Mouse (Mus musculus): ENCODE data around the gene 1700010B08Rik.

The 1700010B08Rik gene

GRCm38 (mm10) chr2:173744070-173744815, 25.0 kb downstream of the 1700010B08Rik start:
- Histone ChIP-seq H3K4me1 (replicated peaks; ENCODE audit: low read depth, low read length) (peaks cover 20% of the 10 kb centered on the region), H3K4me3 (replicated peaks; ENCODE audit: low read length) (no peak overlapping the region), H3K36me3 (ENCODE audit: insufficient read depth, low read length) (peaks cover 20% of the 10 kb centered on the region), H3K9me3 (ENCODE audit: low read length) (no peaks in the 10 kb centered on the region), H3K27me3 (ENCODE audit: insufficient read depth, low read length) (no peaks in the 10 kb centered on the region)
- no peak for TF ChIP-seq CTCF (conservative IDR thresholded peaks at IDR 0.05; ENCODE audit: low read length)
- no peak for TF ChIP-seq NANOG (IDR thresholded peaks at IDR 0.05; ENCODE audit: borderline replicate concordance, low read length)
- TF ChIP-seq POU5F1 (IDR thresholded peaks at IDR 0.05; ENCODE audit: borderline replicate concordance, low read length) = no peak

DNA sequence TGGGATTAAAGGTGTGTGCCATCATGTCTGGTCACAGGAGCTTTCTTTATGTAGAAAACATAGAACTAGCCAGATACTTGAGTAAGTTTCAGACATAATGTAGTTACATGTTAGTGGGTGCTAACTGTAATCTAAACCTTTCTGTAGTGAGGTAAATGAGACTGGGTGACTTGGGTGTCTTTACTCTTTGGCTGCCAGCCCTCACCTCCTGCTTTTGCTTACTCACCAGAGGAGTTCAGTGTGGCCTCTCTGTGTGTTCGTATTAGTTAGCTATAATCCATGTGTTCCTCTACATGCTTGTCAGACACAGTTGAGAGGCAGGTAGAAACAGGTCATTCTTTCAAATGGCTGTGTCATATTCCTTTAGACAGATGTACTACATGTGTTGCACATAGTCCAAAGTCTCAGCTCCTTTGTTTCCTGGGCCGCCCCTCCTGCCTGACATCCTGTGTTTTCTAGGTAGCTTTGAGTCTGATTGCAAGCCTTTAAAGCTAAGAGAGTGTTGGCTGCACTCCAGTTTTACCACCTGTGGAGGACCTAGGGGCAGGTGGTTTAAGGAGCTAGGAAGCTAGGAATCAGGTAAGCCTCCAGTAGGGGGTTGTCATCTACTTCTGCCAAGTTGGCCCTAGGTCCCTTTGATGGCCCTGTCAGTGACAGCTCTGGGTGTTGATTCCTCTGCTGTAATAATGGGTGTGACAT, 29.9 kb downstream of the 1700010B08Rik start:
- no peaks in the 10 kb centered on the region for H3K9me3 ChIP-seq (ENCODE audit: low read length)
- no peaks in the 10 kb centered on the region for H3K27me3 ChIP-seq (ENCODE audit: insufficient read depth, low read length)
- peaks cover 6% of the 10 kb centered on the region; the same call in 1 of the 2 replicates for H3K36me3 ChIP-seq (ENCODE audit: insufficient read depth, low read length)
- TF ChIP-seq CTCF (conservative IDR thresholded peaks at IDR 0.05; ENCODE audit: low read length) = no peak
- no peak for TF ChIP-seq POU5F1 (IDR thresholded peaks at IDR 0.05; ENCODE audit: borderline replicate concordance, low read length)
- no peak for TF ChIP-seq NANOG (IDR thresholded peaks at IDR 0.05; ENCODE audit: borderline replicate concordance, low read length)
- H3K4me3 ChIP-seq (replicated peaks; ENCODE audit: low read length) = no peak overlapping the region
- H3K4me1 ChIP-seq (replicated peaks; ENCODE audit: low read depth, low read length) = peaks cover 12% of the 10 kb centered on the region

GRCm38 (mm10) chr2:173755433-173756144, 36.4 kb downstream of the 1700010B08Rik start:
- no peak for TF ChIP-seq NANOG (IDR thresholded peaks at IDR 0.05; ENCODE audit: borderline replicate concordance, low read length)
- H3K27me3 ChIP-seq (ENCODE audit: insufficient read depth, low read length) = no peaks in the 10 kb centered on the region
- peaks cover 40% of the 10 kb centered on the region for H3K4me1 ChIP-seq (replicated peaks; ENCODE audit: low read depth, low read length)
- 0 out of 2 replicates have a peak, but pooled peaks cover 10% of the 10 kb centered on the region for H3K36me3 ChIP-seq (ENCODE audit: insufficient read depth, low read length)
- H3K9me3 ChIP-seq (ENCODE audit: low read length) = no peaks in the 10 kb centered on the region
- no peak overlapping the region for H3K4me3 ChIP-seq (replicated peaks; ENCODE audit: low read length)

GRCm38 (mm10) chr2:173757624-173758155, 38.5 kb downstream of the 1700010B08Rik start:
- peaks cover 44% of the 10 kb centered on the region for H3K4me1 ChIP-seq (replicated peaks; ENCODE audit: low read depth, low read length)
- H3K4me3 ChIP-seq (replicated peaks; ENCODE audit: low read length) = no peak overlapping the region
- no peaks in the 10 kb centered on the region for H3K27me3 ChIP-seq (ENCODE audit: insufficient read depth, low read length)
- TF ChIP-seq NANOG (IDR thresholded peaks at IDR 0.05; ENCODE audit: borderline replicate concordance, low read length) = peak; percentile 25; the same call in 1 of the 2 replicates
- no peak for TF ChIP-seq CTCF (conservative IDR thresholded peaks at IDR 0.05; ENCODE audit: low read length)
- TF ChIP-seq POU5F1 (IDR thresholded peaks at IDR 0.05; ENCODE audit: borderline replicate concordance, low read length) = no peak
- H3K36me3 ChIP-seq (ENCODE audit: insufficient read depth, low read length) = peaks cover 19% of the 10 kb centered on the region
- H3K9me3 ChIP-seq (ENCODE audit: low read length) = no peaks in the 10 kb centered on the region

GRCm38 (mm10) chr2:173760607-173761006, 41.4 kb downstream of the 1700010B08Rik start:
- Histone ChIP-seq H3K27me3 (ENCODE audit: insufficient read depth, low read length) (no peaks in the 10 kb centered on the region), H3K36me3 (ENCODE audit: insufficient read depth, low read length) (peaks cover 42% of the 10 kb centered on the region), H3K4me1 (replicated peaks; ENCODE audit: low read depth, low read length) (peaks cover 64% of the 10 kb centered on the region), H3K9me3 (ENCODE audit: low read length) (no peaks in the 10 kb centered on the region), H3K4me3 (replicated peaks; ENCODE audit: low read length) (no peak overlapping the region)
- TF ChIP-seq POU5F1 (IDR thresholded peaks at IDR 0.05; ENCODE audit: borderline replicate concordance, low read length) = no peak
- no peak for TF ChIP-seq CTCF (conservative IDR thresholded peaks at IDR 0.05; ENCODE audit: low read length)

DNA sequence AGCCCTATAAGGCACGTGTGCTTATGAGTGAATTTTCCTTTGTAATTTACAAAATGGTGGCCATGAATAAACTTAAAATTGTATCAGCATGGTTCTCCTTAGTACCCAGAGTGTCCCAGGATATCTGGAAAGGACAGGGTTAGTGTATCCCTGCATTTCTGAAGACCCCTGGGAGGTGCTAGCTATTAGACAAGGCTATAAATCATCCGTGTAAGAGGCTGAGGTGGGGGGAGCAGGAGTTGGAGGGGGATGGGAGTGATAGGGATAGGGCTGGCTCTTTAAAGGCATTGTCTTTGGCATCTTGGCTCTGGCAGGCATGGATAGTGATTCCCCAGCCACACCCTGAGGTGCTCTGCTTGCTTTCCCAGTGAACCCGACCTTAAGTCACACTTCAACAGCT, 45.4 kb downstream of the 1700010B08Rik start:
- Histone ChIP-seq H3K36me3 (ENCODE audit: insufficient read depth, low read length) (peaks cover 58% of the 10 kb centered on the region), H3K4me1 (replicated peaks; ENCODE audit: low read depth, low read length) (peaks cover 51% of the 10 kb centered on the region), H3K9me3 (ENCODE audit: low read length) (no peaks in the 10 kb centered on the region), H3K4me3 (replicated peaks; ENCODE audit: low read length) (no peak overlapping the region), H3K27me3 (ENCODE audit: insufficient read depth, low read length) (no peaks in the 10 kb centered on the region)
- TF ChIP-seq CTCF (conservative IDR thresholded peaks at IDR 0.05; ENCODE audit: low read length) (no peak), POU5F1 (IDR thresholded peaks at IDR 0.05; ENCODE audit: borderline replicate concordance, low read length) (no peak), NANOG (IDR thresholded peaks at IDR 0.05; ENCODE audit: borderline replicate concordance, low read length) (no peak)

- H3K4me3 ChIP-seq (replicated peaks; ENCODE audit: low read length) = no peak overlapping the region
- TF ChIP-seq CTCF (conservative IDR thresholded peaks at IDR 0.05; ENCODE audit: low read length) = no peak
- TF ChIP-seq NANOG (IDR thresholded peaks at IDR 0.05; ENCODE audit: borderline replicate concordance, low read length) = no peak
- TF ChIP-seq POU5F1 (IDR thresholded peaks at IDR 0.05; ENCODE audit: borderline replicate concordance, low read length) = no peak
- H3K36me3 ChIP-seq (ENCODE audit: insufficient read depth, low read length) = peaks cover 51% of the 10 kb centered on the region
- H3K4me1 ChIP-seq (replicated peaks; ENCODE audit: low read depth, low read length) = peaks cover 67% of the 10 kb centered on the region
- H3K9me3 ChIP-seq (ENCODE audit: low read length) = no peaks in the 10 kb centered on the region
- no peaks in the 10 kb centered on the region for H3K27me3 ChIP-seq (ENCODE audit: insufficient read depth, low read length)
These were observed 48.9 kb downstream of the 1700010B08Rik start for GRCm38 (mm10) chr2:173767959-173768595.

- no peaks in the 10 kb centered on the region for H3K9me3 ChIP-seq (ENCODE audit: low read length)
- TF ChIP-seq NANOG (IDR thresholded peaks at IDR 0.05; ENCODE audit: borderline replicate concordance, low read length) (no peak), CTCF (conservative IDR thresholded peaks at IDR 0.05; ENCODE audit: low read length) (no peak), POU5F1 (IDR thresholded peaks at IDR 0.05; ENCODE audit: borderline replicate concordance, low read length) (no peak)
These were observed 50.0 kb downstream of the 1700010B08Rik start for GRCm38 (mm10) chr2:173769183-173769582.

More at GRCm38 (mm10) chr2:173769183-173769582, 50.0 kb downstream of the 1700010B08Rik start:
- H3K36me3 ChIP-seq (ENCODE audit: insufficient read depth, low read length) = peaks cover 48% of the 10 kb centered on the region
- peaks cover 67% of the 10 kb centered on the region for H3K4me1 ChIP-seq (replicated peaks; ENCODE audit: low read depth, low read length)
- no peak overlapping the region for H3K4me3 ChIP-seq (replicated peaks; ENCODE audit: low read length)
- H3K27me3 ChIP-seq (ENCODE audit: insufficient read depth, low read length) = no peaks in the 10 kb centered on the region
